Mouse (Mus musculus) heart, adult 9 months (tissue): ENCODE measurements at regions not wholly inside any gene's neighbourhood (a gene's known extent, or its start where the extent isn't known, plus 50 kb on each side); places are given as distances from the start of the nearest gene placed in this dataset.
A peak's percentile ranks its signal among the peaks of the same experiment; 100 is the strongest.

Source experiments
- DNase-seq, 2 experiments: peaks; one replicate each; pipeline ENCODE4 v3.0.0; 2022; ENCODE audit warnings: low spot score in 2 of 2

DNA sequence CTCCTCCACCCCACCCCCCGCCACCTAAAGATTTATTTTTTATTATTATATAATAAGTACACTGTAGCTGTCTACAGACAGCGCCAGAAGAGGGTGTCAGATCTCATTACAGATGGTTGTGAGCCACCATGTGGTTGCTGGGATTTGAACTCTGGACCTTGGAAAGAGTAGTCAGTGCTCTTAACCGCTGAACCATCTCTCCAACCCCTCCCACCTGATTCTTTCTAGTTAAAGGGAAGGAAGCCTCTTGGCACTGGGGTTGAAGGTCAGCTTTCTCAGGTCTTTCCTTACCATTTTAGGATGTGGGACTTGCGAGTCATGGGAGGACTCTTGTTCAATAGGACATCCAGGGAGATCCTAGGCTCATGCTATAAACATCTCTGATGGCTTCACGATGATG is 54.7 kb downstream of the Hes1 start:
- DNase-seq: no peak

- DNase-seq: no peak
Observed at GRCm38 (mm10) chr16:30120330-30121265, 56.4 kb downstream of the Hes1 start.

GRCm38 (mm10) chr16:30121596-30121995 is 57.4 kb downstream of the Hes1 start:
- DNase-seq: no peak

- no peak for DNase-seq
Observed at GRCm38 (mm10) chr16:30122211-30123070, 58.3 kb downstream of the Hes1 start.

DNA sequence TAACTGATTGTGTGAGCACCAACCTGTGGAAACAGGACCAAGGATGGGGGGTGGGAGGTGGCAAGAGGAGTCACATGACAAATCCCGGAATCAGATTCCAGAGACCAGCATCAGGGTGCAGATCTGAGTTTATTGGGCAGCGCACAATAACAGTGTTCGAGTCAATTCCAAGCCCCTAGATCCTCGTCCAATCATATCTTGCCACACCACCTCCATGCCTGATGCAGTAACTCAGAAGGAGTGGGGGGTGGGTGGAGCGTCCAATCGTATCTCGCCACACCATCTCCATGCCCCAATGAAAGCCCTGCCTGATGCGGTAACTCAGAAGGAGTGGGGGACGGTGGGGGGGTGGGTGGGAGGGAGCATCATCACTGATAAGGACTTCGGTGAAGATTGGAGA is 62.8 kb downstream of the Hes1 start:
- DNase-seq: no peak

GRCm38 (mm10) chr16:30128787-30129186 is 64.6 kb downstream of the Hes1 start:
- DNase-seq: no peak

DNA sequence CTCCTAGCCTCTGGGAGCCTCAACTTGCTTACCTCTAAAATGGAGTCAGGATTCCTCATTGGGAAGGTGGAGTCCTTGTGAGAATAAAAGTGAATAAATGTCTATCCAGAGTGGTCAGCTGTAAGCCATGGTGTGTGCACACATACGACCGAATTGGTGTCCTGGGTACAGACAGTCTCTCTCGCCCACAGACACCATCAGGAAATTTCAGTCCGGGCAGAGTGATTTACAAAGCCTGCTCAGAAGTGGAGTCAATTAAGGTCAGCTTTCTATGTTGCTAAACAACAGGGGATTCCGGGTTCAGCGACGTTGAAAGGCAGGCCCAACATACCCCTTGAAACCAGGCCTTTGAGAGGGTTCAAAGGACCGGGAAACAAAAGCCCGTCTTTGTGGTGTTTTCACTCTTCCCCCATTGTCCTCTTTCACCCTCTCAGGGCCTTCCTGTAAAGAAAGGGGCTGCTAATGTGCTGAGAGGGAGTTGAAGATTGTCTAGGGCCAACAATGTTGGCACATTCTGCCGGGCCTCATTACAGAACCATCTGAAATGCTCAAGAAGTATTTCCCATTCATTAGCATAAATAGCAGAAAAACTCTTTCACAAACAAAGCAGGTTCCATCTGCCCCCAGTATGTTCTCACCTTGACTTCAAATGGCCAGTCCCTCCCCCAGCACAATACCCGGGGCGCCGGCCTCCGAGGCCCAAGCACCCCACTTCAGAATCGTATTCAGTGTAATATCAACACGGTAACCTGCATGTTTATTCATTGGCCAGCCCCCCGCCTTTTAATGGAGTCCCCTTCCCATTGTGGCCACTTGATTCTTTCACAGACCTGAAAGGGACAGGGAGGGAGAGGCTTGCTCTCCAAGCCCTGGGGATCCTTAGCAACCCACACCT is 65.3 kb downstream of the Hes1 start:
- no peak for DNase-seq

- DNase-seq: no peak
Observed at GRCm38 (mm10) chr16:30130113-30130471, 65.9 kb downstream of the Hes1 start.

DNA sequence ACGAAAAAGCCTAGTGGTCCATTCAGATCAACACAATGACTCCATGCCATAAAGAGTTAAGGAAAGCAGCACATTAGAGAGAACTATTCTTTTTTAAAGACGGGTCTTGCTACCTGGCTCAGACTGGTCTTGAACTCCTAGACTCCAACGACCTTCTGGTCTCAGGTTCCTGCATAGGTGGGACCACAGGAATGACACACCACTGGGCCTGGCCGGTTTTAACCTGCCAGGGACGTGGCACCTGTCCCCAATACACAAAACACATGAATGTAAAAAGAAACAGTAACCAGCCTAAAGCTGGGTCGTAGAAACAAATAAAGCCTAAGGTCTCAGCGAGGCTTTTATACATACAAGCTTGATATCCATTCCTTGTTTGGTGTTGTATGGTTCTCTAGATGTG is 67.9 kb downstream of the Hes1 start:
- DNase-seq: no peak

DNA sequence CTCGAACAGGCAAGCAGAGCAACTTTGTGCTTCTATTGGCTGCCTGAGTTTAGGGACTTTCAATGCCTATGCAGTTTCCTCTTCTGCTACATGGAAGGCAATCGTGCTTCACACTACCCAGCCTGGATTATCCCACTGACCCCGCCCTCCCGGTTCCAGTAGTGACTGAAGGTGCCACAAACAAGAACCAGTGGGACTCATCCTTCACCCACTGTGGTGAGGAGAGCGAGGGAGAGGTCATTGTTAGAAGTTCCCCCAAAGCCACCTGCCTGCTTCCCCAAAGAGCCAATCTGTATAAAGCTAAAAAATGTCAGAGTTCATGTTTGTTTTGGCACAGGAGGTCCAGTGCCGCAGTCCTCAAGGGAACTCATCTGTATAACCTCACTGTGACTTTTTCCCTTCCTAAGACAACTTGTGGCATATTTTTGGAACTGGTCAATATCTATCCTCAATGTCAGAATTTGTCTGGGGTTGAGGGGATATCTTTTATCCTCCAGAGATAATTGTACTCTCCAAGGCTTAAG is 70.5 kb downstream of the Hes1 start:
- peak in 1 of 2 experiments; percentile 17 for DNase-seq

DNA sequence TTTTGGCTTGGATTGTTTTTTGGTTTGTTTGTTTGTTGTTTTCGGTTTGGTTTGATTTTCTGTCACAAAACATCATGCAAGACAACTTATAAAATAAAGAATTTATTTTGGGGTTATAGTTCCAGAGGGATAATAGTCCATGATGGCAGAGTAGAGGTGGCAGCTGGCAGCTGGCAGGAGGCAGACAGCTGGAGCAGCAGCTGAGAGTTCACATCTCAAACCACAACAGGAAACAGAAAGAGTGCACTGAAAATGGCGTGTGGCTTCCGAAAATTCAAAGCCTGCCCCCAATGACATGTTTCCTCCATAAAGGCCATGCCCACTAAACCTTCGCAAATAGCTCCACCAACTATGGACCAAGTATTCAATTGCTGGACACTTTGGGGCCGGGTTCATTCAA is 72.7 kb downstream of the Hes1 start:
- DNase-seq: no peak

DNA sequence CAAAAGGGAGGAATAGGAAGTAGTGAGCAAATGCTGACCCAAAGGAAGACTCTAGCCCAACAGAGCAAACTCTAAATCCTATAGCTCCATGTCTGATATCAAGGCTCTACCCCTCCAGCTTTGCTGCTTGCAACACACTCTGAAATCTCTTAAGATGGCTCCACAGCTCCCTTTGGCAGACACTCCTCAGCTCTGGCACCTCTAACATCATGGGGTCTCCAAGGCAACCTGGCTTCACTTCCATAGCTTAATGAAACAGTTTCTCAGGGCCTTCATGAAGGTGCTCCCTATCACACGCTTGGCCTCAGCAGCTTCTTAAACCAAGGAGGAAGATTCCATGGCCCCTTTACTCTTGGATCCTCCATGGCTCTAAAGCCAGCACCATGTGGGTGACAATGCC is 73.6 kb downstream of the Hes1 start:
- DNase-seq: no peak

- DNase-seq: no peak
Observed at GRCm38 (mm10) chr16:30144818-30145464, 80.8 kb downstream of the Hes1 start.

- peak; percentile 29 to 77 for DNase-seq
Observed at GRCm38 (mm10) chr16:30145465-30146207, 81.5 kb downstream of the Hes1 start.

- no peak for DNase-seq
Observed at GRCm38 (mm10) chr16:30146208-30146525, 82.0 kb downstream of the Hes1 start.

GRCm38 (mm10) chr16:30147296-30147695 is 83.1 kb downstream of the Hes1 start:
- DNase-seq: no peak

DNA sequence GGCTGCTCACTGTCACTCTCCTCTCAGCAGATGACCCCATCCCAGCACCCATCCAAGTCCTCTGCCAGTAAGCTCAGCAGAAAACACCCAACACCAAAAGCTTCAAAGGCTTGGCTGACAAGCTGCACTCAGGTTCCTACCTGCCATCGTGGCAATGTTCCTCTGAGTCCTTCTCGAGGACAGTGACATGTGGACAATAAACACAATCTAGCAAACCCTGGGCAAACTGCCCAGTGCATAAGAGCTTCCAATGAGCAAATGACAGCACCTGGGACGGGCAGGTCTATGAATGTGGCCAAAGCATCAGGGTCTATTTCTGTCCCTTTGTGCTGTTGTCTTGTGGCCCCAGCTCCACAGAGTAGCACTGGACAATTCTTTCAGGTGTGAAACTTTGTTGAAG is 86.9 kb downstream of the Hes1 start:
- DNase-seq: no peak

DNA sequence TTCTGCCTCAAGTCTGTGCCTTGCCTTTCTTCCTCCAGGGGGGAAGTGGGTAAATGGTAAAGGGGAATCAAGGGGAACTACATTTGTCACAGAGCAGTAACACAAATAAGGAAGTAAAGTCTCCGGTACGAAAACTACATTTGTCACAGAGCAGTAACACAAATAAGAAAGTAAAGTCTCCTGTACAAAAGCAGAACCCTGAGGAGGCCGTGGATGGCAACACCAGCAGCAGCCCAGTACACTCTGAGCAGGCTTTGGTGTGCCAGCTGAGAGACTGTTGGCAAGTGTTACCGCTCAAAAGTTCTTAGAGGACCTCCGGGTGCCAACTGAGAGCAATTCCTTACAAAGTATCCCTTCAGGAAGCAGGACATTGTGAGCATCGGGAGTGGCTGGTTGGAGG is 90.9 kb downstream of the Hes1 start:
- no peak for DNase-seq

DNA sequence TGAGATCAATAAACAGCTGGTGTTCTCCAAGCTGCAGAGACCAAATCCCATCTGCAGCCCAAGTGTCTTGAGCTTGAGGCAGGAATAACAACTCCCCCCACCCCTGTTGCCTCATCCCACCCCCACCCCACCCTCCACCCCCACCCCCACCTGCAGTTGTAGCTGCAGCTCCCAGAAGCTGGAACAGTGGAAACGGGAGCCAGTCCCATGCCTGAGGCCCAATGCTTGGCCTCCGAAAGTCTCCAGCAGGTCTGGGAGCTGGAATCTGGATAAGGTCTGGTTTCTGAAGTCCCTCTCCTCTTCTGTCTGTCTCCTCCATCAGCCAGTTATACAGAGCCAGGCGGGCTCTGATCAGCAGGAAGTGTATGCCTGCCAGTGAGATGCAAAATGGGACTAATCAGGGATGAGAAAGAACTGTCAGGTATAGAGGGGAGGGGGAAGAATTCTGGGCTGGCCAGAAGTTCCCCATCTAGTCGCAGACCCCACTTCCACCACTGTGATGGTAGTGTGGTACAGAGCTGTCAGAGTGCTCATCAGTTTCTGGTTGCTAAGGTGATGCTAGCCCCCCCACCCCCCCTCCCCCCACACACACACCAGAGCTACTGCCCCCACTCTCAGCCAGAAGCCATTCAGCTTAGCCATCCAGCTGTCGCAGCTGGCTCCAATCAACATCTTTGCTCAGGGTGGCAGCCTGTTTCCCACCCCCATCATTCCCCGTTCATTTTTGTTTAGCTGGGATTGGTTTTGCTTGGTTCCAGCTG is 91.5 kb downstream of the Hes1 start:
- DNase-seq: no peak

DNA sequence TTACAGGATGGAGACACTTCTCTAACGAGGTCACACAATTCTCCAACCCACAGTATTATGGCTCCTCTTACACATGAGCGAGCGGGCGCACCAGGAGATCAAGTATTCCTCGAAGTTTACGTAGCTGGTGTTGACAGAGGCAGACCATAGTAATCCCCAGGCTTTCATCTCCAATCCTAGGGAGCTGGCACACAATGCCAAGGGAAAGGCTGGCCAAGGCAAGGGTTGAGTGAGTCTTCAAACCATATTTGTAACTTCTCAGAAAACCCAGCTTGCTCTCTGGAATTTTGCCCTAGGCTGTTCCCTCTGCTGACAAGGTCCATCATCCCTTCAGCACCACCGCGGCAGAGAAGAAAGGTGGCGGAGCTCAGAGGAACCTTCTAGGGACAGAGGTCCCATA is 94.0 kb downstream of the Hes1 start:
- DNase-seq: no peak
